Mouse (Mus musculus): ENCODE measurements around the gene Mfsd12. TPM values are rescaled to one million over a fixed set of nuclear protein-coding genes. Genes with fewer than 3 reads are reported as not detected.

Mfsd12 gene
- polyA plus RNA-seq, 1 experiment from 2014 or later = 4.1 TPM

DNA sequence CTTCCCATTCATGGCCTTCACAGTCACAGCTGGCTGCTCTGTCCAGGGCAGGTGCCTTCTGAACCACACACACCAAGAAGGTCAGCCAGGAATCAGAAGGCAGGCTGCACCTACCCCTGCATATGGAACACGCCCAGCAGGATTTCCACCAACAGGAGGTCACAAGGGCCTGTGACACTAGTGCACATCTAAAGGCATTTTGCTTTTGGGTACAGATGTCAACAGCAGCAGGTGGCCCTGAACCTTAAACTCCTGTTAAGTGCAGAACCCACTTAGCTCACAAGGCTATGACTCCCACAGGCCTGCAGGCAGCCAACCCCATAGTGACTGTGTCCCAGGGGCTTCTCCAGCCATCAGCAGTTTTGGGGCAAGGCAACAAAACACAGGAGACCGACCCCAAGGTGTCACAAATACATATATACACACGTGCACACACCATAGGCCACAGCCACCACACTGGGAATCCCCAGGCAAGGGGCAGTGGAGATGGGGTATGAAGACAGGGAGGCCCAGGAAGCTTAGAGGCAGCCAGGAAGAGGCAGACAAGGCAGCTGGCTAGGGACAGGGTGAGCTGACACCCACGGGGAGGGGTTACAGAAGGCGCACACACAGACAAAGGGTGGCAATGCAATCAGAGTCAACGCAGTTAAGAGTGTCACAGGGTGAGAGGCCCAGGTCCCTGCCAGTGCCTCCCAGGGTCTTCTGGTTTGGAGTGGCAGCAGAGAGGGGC is 9.4 kb downstream of the Mfsd12 start:
- DNase-seq (ENCODE audit: low spot score) = no peak

DNA sequence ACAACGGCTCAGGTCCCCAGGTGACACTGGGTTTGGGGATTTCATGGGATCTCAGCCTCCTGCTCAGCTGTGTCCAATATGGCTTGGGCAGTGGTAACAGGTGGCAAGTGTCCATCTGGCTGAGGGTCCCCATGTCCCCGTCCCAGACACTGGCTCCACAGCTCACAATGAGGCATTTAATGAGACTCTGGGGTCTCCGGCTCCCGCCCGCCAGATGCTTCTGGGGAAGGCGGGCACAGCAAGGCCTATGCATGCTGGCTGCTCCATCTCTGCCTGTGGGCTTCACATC is 9.9 kb downstream of the Mfsd12 start:
- no peak overlapping the region for H3K9ac ChIP-seq (ENCODE audit: low read length)
- ATAC-seq (no peak), DNase-seq (ENCODE audit: low spot score) (no peak)
- WGBS = 80% methylated on average over 6 of the region's 6 CpGs
- peaks cover 62% of the 10 kb centered on the region for H3K36me3 ChIP-seq (ENCODE audit: control insufficient read depth, insufficient read depth, low read length)
- H3K9me3 ChIP-seq (replicated peaks; ENCODE audit: control insufficient read depth, low read length) = no peaks in the 10 kb centered on the region
- no peak overlapping the region for H3K4me3 ChIP-seq (ENCODE audit: low read depth, low read length)
- H3K27ac ChIP-seq (ENCODE audit: low read depth, low read length) = no peak overlapping the region
- H3K27me3 ChIP-seq (replicated peaks; ENCODE audit: control insufficient read depth, insufficient read depth, low read length) = peaks cover 27% of the 10 kb centered on the region
- no peak overlapping the region for H3K4me2 ChIP-seq (ENCODE audit: low read length)
- H3K4me1 ChIP-seq (ENCODE audit: control insufficient read depth, insufficient read depth, low read length) = peaks cover 16% of the 10 kb centered on the region

More for the DNA sequence above, 9.4 kb downstream of the Mfsd12 start:
- no peak overlapping the region for H3K9ac ChIP-seq (ENCODE audit: low read length)
- H3K27ac ChIP-seq (ENCODE audit: low read depth, low read length) = no peak overlapping the region
- no peaks in the 10 kb centered on the region for H3K9me3 ChIP-seq (replicated peaks; ENCODE audit: control insufficient read depth, low read length)
- ATAC-seq = no peak
- no peak overlapping the region for H3K4me2 ChIP-seq (ENCODE audit: low read length)
- 82% methylated on average over 6 of the region's 6 CpGs for WGBS
- H3K4me3 ChIP-seq (ENCODE audit: low read depth, low read length) = no peak overlapping the region
- H3K4me1 ChIP-seq (ENCODE audit: control insufficient read depth, insufficient read depth, low read length) = peaks cover 16% of the 10 kb centered on the region
- peaks cover 27% of the 10 kb centered on the region for H3K27me3 ChIP-seq (replicated peaks; ENCODE audit: control insufficient read depth, insufficient read depth, low read length)
- H3K36me3 ChIP-seq (ENCODE audit: control insufficient read depth, insufficient read depth, low read length) = peaks cover 61% of the 10 kb centered on the region

DNA sequence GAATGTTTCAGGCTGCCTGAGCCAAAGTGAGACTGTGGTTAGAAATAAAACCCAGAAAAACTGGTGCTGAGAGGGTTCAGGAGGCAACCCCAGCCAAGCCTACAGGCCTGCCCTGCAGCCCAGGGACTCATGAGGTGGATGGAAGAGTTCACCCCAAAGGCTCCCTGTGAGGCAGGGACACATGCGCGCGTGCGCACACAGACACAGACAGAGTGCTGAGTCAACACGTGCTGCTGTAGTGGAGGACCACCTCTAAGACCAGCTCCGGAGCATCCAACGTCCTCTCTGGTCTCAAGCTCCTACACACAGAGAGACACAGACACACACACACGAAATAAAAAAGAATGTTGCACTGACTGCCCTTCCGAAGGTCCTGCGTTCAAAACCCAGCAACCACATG is 18.0 kb downstream of the Mfsd12 start:
- peaks cover 47% of the 10 kb centered on the region for H3K36me3 ChIP-seq (ENCODE audit: control insufficient read depth, insufficient read depth, low read length)
- no peaks in the 10 kb centered on the region for H3K27me3 ChIP-seq (replicated peaks; ENCODE audit: control insufficient read depth, insufficient read depth, low read length)
- no peak overlapping the region for H3K4me2 ChIP-seq (ENCODE audit: low read length)
- no peak overlapping the region for H3K27ac ChIP-seq (ENCODE audit: low read depth, low read length)
- no peak overlapping the region for H3K9ac ChIP-seq (ENCODE audit: low read length)
- ATAC-seq = no peak
- peaks cover 18% of the 10 kb centered on the region for H3K4me1 ChIP-seq (ENCODE audit: control insufficient read depth, insufficient read depth, low read length)
- no peak for DNase-seq (ENCODE audit: low spot score)
- 96% methylated on average over 10 of the region's 10 CpGs for WGBS
- H3K4me3 ChIP-seq (ENCODE audit: low read depth, low read length) = no peak overlapping the region
- no peaks in the 10 kb centered on the region for H3K9me3 ChIP-seq (replicated peaks; ENCODE audit: control insufficient read depth, low read length)

DNA sequence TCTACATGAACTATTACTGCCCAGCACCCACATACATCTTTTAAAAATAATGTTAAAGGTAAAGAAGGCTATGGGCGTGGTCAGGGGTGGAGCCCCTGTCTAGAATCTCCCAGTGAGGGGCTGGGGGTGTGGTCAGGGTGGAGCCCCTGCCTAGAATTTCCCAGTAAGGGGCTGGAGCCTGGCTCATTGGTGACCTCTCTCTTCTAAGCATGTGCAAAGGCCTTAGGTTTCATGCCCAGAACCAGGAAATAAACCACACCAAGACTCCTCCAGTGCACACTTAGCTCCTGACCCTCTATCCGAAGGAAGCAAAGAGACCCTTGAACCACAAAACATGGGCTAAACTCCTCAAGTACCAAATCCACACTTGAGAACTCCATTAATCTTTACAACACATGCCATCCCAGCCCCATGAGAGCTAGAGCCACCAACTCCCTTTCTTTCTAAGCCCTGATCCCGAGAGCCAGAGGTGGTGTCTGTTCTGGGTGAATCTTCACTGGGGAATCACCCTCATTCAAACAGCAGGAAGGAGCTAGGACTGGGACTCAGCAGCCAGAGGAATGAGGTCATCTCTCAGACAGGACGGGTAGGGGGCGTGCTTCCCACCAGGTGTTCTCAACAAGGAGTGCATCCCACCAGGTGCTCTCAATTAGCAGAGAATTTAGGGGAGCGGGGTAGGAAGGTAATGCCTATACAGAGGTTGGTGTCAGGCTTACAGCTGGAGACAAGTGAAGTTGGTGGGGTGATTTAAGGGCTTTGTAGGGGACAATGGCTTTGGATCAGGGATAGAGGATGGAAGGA is 19.5 kb downstream of the Mfsd12 start:
- peak overlapping the region; percentile 91 for H3K4me2 ChIP-seq (ENCODE audit: low read length)
- H3K27me3 ChIP-seq (replicated peaks; ENCODE audit: control insufficient read depth, insufficient read depth, low read length) = no peaks in the 10 kb centered on the region
- ATAC-seq (no peak), DNase-seq (ENCODE audit: low spot score) (no peak)
- H3K4me1 ChIP-seq (ENCODE audit: control insufficient read depth, insufficient read depth, low read length) = peaks cover 18% of the 10 kb centered on the region
- WGBS = 50% methylated on average over 6 of the region's 6 CpGs
- H3K9me3 ChIP-seq (replicated peaks; ENCODE audit: control insufficient read depth, low read length) = no peaks in the 10 kb centered on the region
- peaks cover 33% of the 10 kb centered on the region for H3K36me3 ChIP-seq (ENCODE audit: control insufficient read depth, insufficient read depth, low read length)
- no peak overlapping the region for H3K27ac ChIP-seq (ENCODE audit: low read depth, low read length)
- peak overlapping the region; percentile 94 for H3K9ac ChIP-seq (ENCODE audit: low read length)
- peak overlapping the region; percentile 78 for H3K4me3 ChIP-seq (ENCODE audit: low read depth, low read length)

DNA sequence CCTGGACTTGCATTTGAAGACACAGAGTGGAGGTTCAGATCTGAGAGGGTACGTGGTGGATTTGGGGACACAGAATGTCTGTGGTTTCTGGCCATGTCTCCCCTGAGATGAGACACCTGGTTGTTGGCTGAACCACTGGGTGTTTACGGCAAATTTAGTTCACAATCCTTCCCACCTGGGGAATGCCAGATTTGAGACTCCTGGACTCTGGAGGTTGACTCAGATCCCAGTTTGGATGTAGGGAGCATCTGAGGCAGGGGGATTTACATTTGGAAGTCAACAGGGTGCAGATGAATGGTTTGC is 20.0 kb downstream of the Mfsd12 start:
- no peak overlapping the region for H3K27ac ChIP-seq (ENCODE audit: low read depth, low read length)

DNA sequence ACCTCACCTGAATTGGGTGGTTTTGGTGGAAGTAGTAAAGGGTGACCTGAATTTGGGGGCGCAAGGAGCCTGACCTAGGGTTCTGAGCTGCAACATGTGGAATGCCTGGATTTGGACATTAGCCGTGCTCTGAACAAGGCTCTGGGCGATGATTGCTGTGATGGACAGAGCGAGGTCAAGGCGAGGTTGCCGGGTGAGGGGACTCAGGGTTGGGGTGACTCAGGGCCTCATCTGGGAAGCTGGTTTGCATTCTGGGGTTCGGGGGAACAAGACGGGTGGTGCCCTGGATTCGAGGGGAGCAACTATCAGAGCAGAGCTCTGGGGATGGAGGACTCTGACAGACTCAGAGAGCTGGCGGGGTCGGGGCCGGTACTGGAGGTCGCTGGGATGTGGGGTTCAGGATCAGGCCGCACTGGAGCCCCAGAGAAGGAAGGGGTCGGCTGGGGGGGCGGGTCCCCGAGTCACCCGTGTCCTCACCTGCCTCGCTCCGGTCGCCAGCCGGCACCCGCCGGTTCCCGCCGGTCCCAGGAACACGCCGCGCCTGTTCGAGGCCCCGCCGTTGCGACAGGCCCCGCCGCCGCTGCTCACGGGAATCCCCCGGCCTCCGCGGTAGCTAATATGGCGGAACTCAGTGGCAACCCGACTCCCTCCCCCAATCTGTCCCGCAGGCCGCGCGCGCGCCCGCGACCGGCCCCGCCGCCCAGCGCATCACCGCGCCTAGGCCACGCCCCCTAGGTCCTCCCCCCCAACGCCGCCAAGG is 20.7 kb downstream of the Mfsd12 start, which contains the start of gene Fzr1:
Gene Fzr1, minus strand, starts transcription at position 724 of the 760 bp plus-strand sequence.
- Histone ChIP-seq H3K4me3 (ENCODE audit: low read depth, low read length) (peak within 1 kb of the TSS; percentile 78), H3K4me1 (ENCODE audit: control insufficient read depth, insufficient read depth, low read length) (peaks cover 18% of the 10 kb centered on the region), H3K9ac (ENCODE audit: low read length) (peak within 1 kb of the TSS; percentile 94), H3K9me3 (replicated peaks; ENCODE audit: control insufficient read depth, low read length) (no peaks in the 10 kb centered on the region), H3K27ac (ENCODE audit: low read depth, low read length) (peak within 1 kb of the TSS; percentile 76), H3K36me3 (ENCODE audit: control insufficient read depth, insufficient read depth, low read length) (peaks cover 26% of the 10 kb centered on the region), H3K27me3 (replicated peaks; ENCODE audit: control insufficient read depth, insufficient read depth, low read length) (no peaks in the 10 kb centered on the region), H3K4me2 (ENCODE audit: low read length) (peak within 1 kb of the TSS; percentile 91)
- ATAC-seq (peak; percentile 77), DNase-seq (ENCODE audit: low spot score) (no peak)
- under 1% methylated on average over 53 of the region's 59 CpGs for WGBS

More for the DNA sequence above, 20.0 kb downstream of the Mfsd12 start:
- peak overlapping the region; percentile 78 for H3K4me3 ChIP-seq (ENCODE audit: low read depth, low read length)
- peak overlapping the region; percentile 94 for H3K9ac ChIP-seq (ENCODE audit: low read length)
- peak overlapping the region; percentile 91 for H3K4me2 ChIP-seq (ENCODE audit: low read length)
- DNase-seq (ENCODE audit: low spot score) = no peak
- no peaks in the 10 kb centered on the region for H3K27me3 ChIP-seq (replicated peaks; ENCODE audit: control insufficient read depth, insufficient read depth, low read length)
- ATAC-seq = no peak
- 69% methylated on average over 2 of the region's 2 CpGs for WGBS
- H3K36me3 ChIP-seq (ENCODE audit: control insufficient read depth, insufficient read depth, low read length) = peaks cover 32% of the 10 kb centered on the region
- no peaks in the 10 kb centered on the region for H3K9me3 ChIP-seq (replicated peaks; ENCODE audit: control insufficient read depth, low read length)
- H3K4me1 ChIP-seq (ENCODE audit: control insufficient read depth, insufficient read depth, low read length) = peaks cover 18% of the 10 kb centered on the region

DNA sequence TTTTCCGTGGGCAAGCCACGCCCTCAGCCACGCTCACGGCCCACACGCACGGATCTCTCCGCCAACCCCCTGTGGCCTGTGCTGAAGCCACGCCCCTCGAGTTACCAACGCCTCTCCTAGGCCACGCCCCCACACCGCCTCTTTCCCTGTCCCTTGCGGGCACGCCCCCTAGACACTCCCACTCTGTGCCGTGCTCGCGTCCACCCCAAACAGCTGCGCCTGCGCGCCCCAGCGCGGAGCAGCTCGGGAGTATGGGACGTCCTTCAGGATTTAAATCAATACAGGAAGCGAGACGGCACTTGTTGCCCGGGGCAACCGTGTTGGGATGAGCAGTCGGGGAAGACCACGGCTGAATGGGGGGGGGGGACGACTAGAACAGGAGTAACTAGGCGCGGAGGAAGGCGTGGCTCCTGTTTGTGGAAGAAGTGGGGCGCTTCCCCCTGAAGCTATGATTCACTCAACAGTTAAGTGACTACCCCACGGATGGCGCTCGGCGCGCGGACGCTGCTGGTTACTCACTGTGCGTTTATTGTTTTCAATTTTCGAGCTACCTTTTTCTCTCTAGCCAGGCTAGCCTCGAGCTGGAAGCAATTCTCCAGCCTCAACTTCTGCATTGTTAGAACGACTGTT is 21.4 kb downstream of the Mfsd12 start:
- H3K36me3 ChIP-seq (ENCODE audit: control insufficient read depth, insufficient read depth, low read length) = peaks cover 19% of the 10 kb centered on the region
- peaks cover 18% of the 10 kb centered on the region for H3K4me1 ChIP-seq (ENCODE audit: control insufficient read depth, insufficient read depth, low read length)
- H3K4me3 ChIP-seq (ENCODE audit: low read depth, low read length) = peak overlapping the region; percentile 78
- no peaks in the 10 kb centered on the region for H3K9me3 ChIP-seq (replicated peaks; ENCODE audit: control insufficient read depth, low read length)
- H3K27me3 ChIP-seq (replicated peaks; ENCODE audit: control insufficient read depth, insufficient read depth, low read length) = no peaks in the 10 kb centered on the region
- peak overlapping the region; percentile 94 for H3K9ac ChIP-seq (ENCODE audit: low read length)
- peak overlapping the region; percentile 59 for H3K4me2 ChIP-seq (ENCODE audit: low read length)
- WGBS = under 1% methylated on average over 46 of the region's 46 CpGs
- ATAC-seq = peak; percentile 97
- H3K27ac ChIP-seq (ENCODE audit: low read depth, low read length) = peak overlapping the region; percentile 76
- DNase-seq (ENCODE audit: low spot score) = peak; percentile 100

DNA sequence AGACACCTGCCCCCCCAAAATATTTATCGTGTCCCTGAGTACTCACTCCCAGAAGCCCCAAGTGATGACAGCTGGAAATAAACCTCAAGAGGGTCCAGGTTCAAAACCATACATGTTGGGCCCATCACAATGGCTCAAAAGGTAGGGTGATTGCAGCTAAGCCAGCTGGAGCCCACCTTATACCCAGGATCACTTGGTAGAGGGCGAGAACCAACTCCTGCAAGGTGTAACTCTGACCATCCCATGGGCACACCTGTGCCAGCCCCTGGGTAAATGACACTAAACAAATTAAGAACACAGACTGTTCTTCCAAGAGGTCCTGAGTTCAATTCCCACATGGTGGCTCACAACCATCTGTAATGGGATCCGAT is 21.9 kb downstream of the Mfsd12 start:
- peak overlapping the region; percentile 59 for H3K4me2 ChIP-seq (ENCODE audit: low read length)
- H3K4me3 ChIP-seq (ENCODE audit: low read depth, low read length) = peak overlapping the region; percentile 78
- peaks cover 14% of the 10 kb centered on the region for H3K36me3 ChIP-seq (ENCODE audit: control insufficient read depth, insufficient read depth, low read length)
- H3K27ac ChIP-seq (ENCODE audit: low read depth, low read length) = peak overlapping the region; percentile 76
- no peaks in the 10 kb centered on the region for H3K27me3 ChIP-seq (replicated peaks; ENCODE audit: control insufficient read depth, insufficient read depth, low read length)
- no peak for ATAC-seq
- H3K9ac ChIP-seq (ENCODE audit: low read length) = peak overlapping the region; percentile 59
- no peaks in the 10 kb centered on the region for H3K9me3 ChIP-seq (replicated peaks; ENCODE audit: control insufficient read depth, low read length)
- 59% methylated on average over 3 of the region's 3 CpGs for WGBS
- peaks cover 18% of the 10 kb centered on the region for H3K4me1 ChIP-seq (ENCODE audit: control insufficient read depth, insufficient read depth, low read length)
- DNase-seq (ENCODE audit: low spot score) = no peak

Measured in forebrain, embryonic 14.5 days (tissue).